Mouse (Mus musculus) cerebellum, adult 2 months (tissue): ENCODE measurements around the gene Olfr1233.

Source experiments
- CTCF ChIP-seq: fragments of 200-500 bp; IDR thresholded peaks from 2 replicates; pipeline ENCODE4 v1.5.1; 2011; ENCODE audit warnings: low read depth, mild to moderate bottlenecking, control low read depth, low read length, moderate library complexity, borderline replicate concordance; ENCODE audit not compliant: insufficient read depth
- POLR2A ChIP-seq: fragments of 200-500 bp; IDR thresholded peaks from 2 replicates; pipeline ENCODE4 v1.6.1; 2011; ENCODE audit warnings: low read length, control low read depth, borderline replicate concordance; ENCODE audit not compliant: insufficient read depth

DNA sequence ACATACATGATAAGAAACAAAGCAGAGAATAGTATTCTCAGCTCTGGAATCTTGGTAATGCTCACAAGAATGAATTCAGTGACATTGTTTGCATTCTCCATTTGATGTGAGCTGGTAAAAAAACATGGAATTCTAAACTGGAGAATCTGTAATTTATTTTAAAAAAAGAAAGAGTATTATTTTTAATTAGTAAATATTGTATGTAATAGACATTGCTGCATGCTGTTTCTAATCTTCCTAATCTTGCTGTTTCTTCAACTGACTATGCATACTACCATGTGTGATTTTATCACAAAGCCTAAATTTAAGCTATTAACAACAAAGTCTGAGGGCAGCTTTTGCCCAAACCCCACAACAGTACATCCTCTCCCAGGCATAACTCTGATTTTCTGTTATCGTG is 45.0 kb downstream of the Olfr1233 start, which contains the start of gene Olfr1230:
- no peak for TF ChIP-seq POLR2A
- TF ChIP-seq CTCF = no peak
